Mouse (Mus musculus): ENCODE measurements around the gene Slc7a6. TPM values are rescaled to one million over a fixed set of nuclear protein-coding genes. Genes with fewer than 3 reads are reported as not detected.

Slc7a6 gene
- polyA plus RNA-seq (2016; fragmentation: Nextera tagmentation; extraction: Ambion mirVana), result 47.3 and 67.8 TPM in 2 replicates

GRCm38 (mm10) chr8:106168356-106169016, at the start of gene Slc7a6:
Slc7a6 (plus strand) TSS chr8:106168857.
- Histone ChIP-seq H3K9me3 (no peaks in the 10 kb centered on the region), H3K4me1 (peaks cover 24% of the 10 kb centered on the region; the same call in 1 of the 2 replicates), H3K36me3 (peaks cover 14% of the 10 kb centered on the region), H3K27me3 (ENCODE audit: insufficient read depth, poor library complexity, severe bottlenecking) (no peaks in the 10 kb centered on the region), H3K27ac (peak within 1 kb of the TSS; percentile 99), H3K4me3 (peak within 1 kb of the TSS; percentile 98)
- under 1% methylated on average over 59 of the region's 59 CpGs for WGBS
- DNase-seq (ENCODE audit: low spot score), result peak; percentile 91

GRCm38 (mm10) chr8:106123443-106123842, 45.2 kb upstream of the Slc7a6 start:
- 81% methylated on average over 3 of the region's 3 CpGs for WGBS
- no peak for DNase-seq (ENCODE audit: low spot score)
- Histone ChIP-seq H3K36me3 (peaks cover 44% of the 10 kb centered on the region), H3K27me3 (ENCODE audit: insufficient read depth, poor library complexity, severe bottlenecking) (no peaks in the 10 kb centered on the region), H3K9me3 (no peaks in the 10 kb centered on the region), H3K4me3 (no peak overlapping the region), H3K27ac (no peak overlapping the region), H3K4me1 (no peaks in the 10 kb centered on the region)

GRCm38 (mm10) chr8:106126055-106126454, 42.6 kb upstream of the Slc7a6 start:
- Histone ChIP-seq H3K4me3 (no peak overlapping the region), H3K4me1 (no peaks in the 10 kb centered on the region), H3K27ac (no peak overlapping the region), H3K36me3 (peaks cover 50% of the 10 kb centered on the region), H3K9me3 (no peaks in the 10 kb centered on the region), H3K27me3 (ENCODE audit: insufficient read depth, poor library complexity, severe bottlenecking) (no peaks in the 10 kb centered on the region)
- WGBS, result 94% methylated on average over 1 of the region's 1 CpGs
- peak; percentile 22 for DNase-seq (ENCODE audit: low spot score)

DNA sequence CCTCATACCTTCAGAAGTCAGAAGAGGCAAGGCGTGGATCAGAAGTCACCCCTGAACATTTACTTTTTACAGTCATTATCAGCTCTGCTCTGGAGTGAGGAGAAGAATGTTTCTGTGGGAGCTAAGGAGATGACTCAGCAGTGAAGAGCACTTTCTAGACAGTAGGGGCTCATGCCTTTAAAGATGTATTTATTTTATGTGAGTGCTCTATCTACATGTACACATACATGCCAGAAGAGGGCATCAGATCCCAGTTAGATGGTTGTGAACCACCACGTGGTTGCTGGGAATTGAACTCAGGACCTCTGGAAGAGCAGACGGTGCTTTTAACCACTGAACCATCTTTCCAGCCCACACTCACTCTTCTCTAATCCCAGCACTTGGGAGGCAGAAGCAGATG, 41.6 kb upstream of the Slc7a6 start:
- peaks cover 55% of the 10 kb centered on the region for H3K36me3 ChIP-seq
- no peak for DNase-seq (ENCODE audit: low spot score)
- H3K9me3 ChIP-seq, result no peaks in the 10 kb centered on the region
- H3K4me1 ChIP-seq, result no peaks in the 10 kb centered on the region
- no peak overlapping the region for H3K27ac ChIP-seq
- H3K4me3 ChIP-seq, result no peak overlapping the region
- no peaks in the 10 kb centered on the region for H3K27me3 ChIP-seq (ENCODE audit: insufficient read depth, poor library complexity, severe bottlenecking)
- WGBS, result 66% methylated on average over 3 of the region's 3 CpGs

- peak; percentile 24 for DNase-seq (ENCODE audit: low spot score)
- H3K4me1 ChIP-seq, result no peaks in the 10 kb centered on the region
- peaks cover 64% of the 10 kb centered on the region for H3K36me3 ChIP-seq
- peaks cover 8% of the 10 kb centered on the region; the same call in 1 of the 2 replicates for H3K27me3 ChIP-seq (ENCODE audit: insufficient read depth, poor library complexity, severe bottlenecking)
- no peak overlapping the region for H3K4me3 ChIP-seq
- no peaks in the 10 kb centered on the region for H3K9me3 ChIP-seq
- 80% methylated on average over 10 of the region's 10 CpGs for WGBS
- no peak overlapping the region for H3K27ac ChIP-seq
Measured at GRCm38 (mm10) chr8:106127882-106128410, 40.7 kb upstream of the Slc7a6 start.

- H3K36me3 ChIP-seq, result peaks cover 63% of the 10 kb centered on the region
- H3K4me3 ChIP-seq, result no peak overlapping the region
- DNase-seq (ENCODE audit: low spot score), result peak; percentile 36
- H3K9me3 ChIP-seq, result no peaks in the 10 kb centered on the region
- H3K27ac ChIP-seq, result no peak overlapping the region
- peaks cover 23% of the 10 kb centered on the region for H3K27me3 ChIP-seq (ENCODE audit: insufficient read depth, poor library complexity, severe bottlenecking)
- no peaks in the 10 kb centered on the region for H3K4me1 ChIP-seq
Measured at GRCm38 (mm10) chr8:106129232-106129930, 39.3 kb upstream of the Slc7a6 start.

- peaks cover 29% of the 10 kb centered on the region for H3K27me3 ChIP-seq (ENCODE audit: insufficient read depth, poor library complexity, severe bottlenecking)
- no peak overlapping the region for H3K4me3 ChIP-seq
- peaks cover 4% of the 10 kb centered on the region; the same call in 1 of the 2 replicates for H3K4me1 ChIP-seq
- DNase-seq (ENCODE audit: low spot score), result peak; percentile 31
- 79% methylated on average over 2 of the region's 2 CpGs for WGBS
- no peaks in the 10 kb centered on the region for H3K9me3 ChIP-seq
- peaks cover 63% of the 10 kb centered on the region for H3K36me3 ChIP-seq
- H3K27ac ChIP-seq, result no peak overlapping the region
Measured at GRCm38 (mm10) chr8:106129997-106130396, 38.7 kb upstream of the Slc7a6 start.

GRCm38 (mm10) chr8:106130505-106130904, 38.2 kb upstream of the Slc7a6 start:
- WGBS, result 74% methylated on average over 2 of the region's 2 CpGs
- peaks cover 9% of the 10 kb centered on the region for H3K4me1 ChIP-seq
- no peak overlapping the region for H3K4me3 ChIP-seq
- H3K9me3 ChIP-seq, result no peaks in the 10 kb centered on the region
- H3K36me3 ChIP-seq, result peaks cover 63% of the 10 kb centered on the region
- peak; percentile 46 for DNase-seq (ENCODE audit: low spot score)
- no peak overlapping the region for H3K27ac ChIP-seq
- peaks cover 34% of the 10 kb centered on the region for H3K27me3 ChIP-seq (ENCODE audit: insufficient read depth, poor library complexity, severe bottlenecking)

- Histone ChIP-seq H3K27ac (no peak overlapping the region), H3K4me3 (no peak overlapping the region), H3K36me3 (peaks cover 63% of the 10 kb centered on the region), H3K27me3 (ENCODE audit: insufficient read depth, poor library complexity, severe bottlenecking) (peaks cover 39% of the 10 kb centered on the region), H3K9me3 (no peaks in the 10 kb centered on the region), H3K4me1 (peaks cover 14% of the 10 kb centered on the region)
- peak; percentile 62 for DNase-seq (ENCODE audit: low spot score)
- 90% methylated on average over 4 of the region's 4 CpGs for WGBS
Measured at GRCm38 (mm10) chr8:106131021-106131420, 37.6 kb upstream of the Slc7a6 start.

DNA sequence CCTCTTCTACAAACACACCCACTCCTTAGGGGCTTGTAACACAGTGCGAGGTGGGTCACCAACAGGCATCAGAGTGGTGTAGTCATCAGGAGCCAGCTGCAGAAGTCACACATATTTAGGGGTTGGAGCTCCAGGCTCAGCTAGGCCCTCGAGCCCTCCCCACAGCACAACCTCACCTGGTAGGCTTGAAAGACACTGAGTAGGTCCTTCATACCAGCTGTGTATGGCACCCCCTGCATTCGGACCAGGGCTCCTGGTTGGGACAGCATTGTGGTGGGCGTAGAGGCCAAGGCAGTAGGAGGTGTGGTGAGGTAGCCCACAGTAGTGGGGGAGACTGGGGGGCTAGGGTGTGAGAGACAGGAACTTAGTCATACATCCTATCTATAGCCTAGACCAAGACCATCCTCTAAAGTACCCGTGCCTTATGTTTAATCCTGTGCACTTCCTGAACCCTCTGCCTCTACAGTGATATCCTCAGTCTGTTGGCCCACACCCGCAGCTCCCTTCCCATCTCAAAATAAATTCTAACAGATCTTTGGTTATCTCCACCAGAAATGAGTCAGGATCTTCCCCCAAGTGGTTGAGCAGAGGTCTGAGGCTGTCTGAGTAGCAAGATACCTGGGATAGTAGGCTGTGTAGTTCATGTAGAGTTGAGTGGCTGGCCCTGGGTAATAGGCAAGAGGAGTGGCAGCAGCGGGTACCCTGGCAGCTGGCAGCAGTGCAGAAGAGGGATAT, 37.0 kb upstream of the Slc7a6 start:
- Histone ChIP-seq H3K4me3 (no peak overlapping the region), H3K9me3 (no peaks in the 10 kb centered on the region), H3K27ac (no peak overlapping the region), H3K36me3 (peaks cover 59% of the 10 kb centered on the region), H3K4me1 (peaks cover 21% of the 10 kb centered on the region), H3K27me3 (ENCODE audit: insufficient read depth, poor library complexity, severe bottlenecking) (peaks cover 45% of the 10 kb centered on the region)
- 79% methylated on average over 7 of the region's 7 CpGs for WGBS
- DNase-seq (ENCODE audit: low spot score), result peak; percentile 72

GRCm38 (mm10) chr8:106132356-106132755, 36.3 kb upstream of the Slc7a6 start:
- H3K9me3 ChIP-seq, result no peaks in the 10 kb centered on the region
- H3K27me3 ChIP-seq (ENCODE audit: insufficient read depth, poor library complexity, severe bottlenecking), result peaks cover 52% of the 10 kb centered on the region
- H3K4me1 ChIP-seq, result peaks cover 28% of the 10 kb centered on the region
- no peak overlapping the region for H3K27ac ChIP-seq
- DNase-seq (ENCODE audit: low spot score), result peak; percentile 71
- H3K4me3 ChIP-seq, result no peak overlapping the region
- WGBS, result 89% methylated on average over 11 of the region's 11 CpGs
- peaks cover 52% of the 10 kb centered on the region for H3K36me3 ChIP-seq

DNA sequence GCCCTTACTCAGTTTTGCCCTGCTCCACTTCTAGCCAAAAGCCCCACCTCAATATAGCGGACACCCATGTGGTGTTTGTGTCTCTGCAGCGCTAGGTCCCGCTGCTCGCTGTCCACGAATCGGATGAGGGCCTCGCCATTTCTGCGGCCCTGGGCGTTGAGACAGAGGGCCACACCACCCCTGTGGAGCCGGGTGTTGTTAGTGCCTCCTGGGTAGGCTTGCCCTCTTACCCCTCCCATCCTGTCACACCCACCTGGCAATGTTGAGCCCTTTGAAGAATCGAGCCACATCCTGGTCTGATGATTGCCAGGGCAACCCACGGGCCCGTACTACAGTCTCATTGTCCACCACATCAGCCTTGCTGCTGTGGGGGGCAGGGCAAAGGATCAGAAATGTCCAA, 35.1 kb upstream of the Slc7a6 start:
- H3K4me3 ChIP-seq, result no peak overlapping the region
- peaks cover 44% of the 10 kb centered on the region for H3K36me3 ChIP-seq
- H3K27me3 ChIP-seq (ENCODE audit: insufficient read depth, poor library complexity, severe bottlenecking), result peaks cover 53% of the 10 kb centered on the region
- DNase-seq (ENCODE audit: low spot score), result peak; percentile 72
- peaks cover 40% of the 10 kb centered on the region for H3K4me1 ChIP-seq
- 64% methylated on average over 13 of the region's 13 CpGs for WGBS
- H3K9me3 ChIP-seq, result no peaks in the 10 kb centered on the region
- H3K27ac ChIP-seq, result no peak overlapping the region

- H3K27ac ChIP-seq, result no peak overlapping the region
- 72% methylated on average over 6 of the region's 6 CpGs for WGBS
- no peak overlapping the region for H3K4me3 ChIP-seq
- peaks cover 53% of the 10 kb centered on the region for H3K27me3 ChIP-seq (ENCODE audit: insufficient read depth, poor library complexity, severe bottlenecking)
- DNase-seq (ENCODE audit: low spot score), result peak; percentile 66
- H3K36me3 ChIP-seq, result peaks cover 40% of the 10 kb centered on the region
- peaks cover 43% of the 10 kb centered on the region for H3K4me1 ChIP-seq
- H3K9me3 ChIP-seq, result no peaks in the 10 kb centered on the region
Measured at GRCm38 (mm10) chr8:106133946-106134345, 34.7 kb upstream of the Slc7a6 start.

Data from heart, embryonic 10.5 days (tissue).